Mouse (Mus musculus) cerebellum, adult 18-20 months (tissue): ENCODE data around the gene Rhox4c.
"Not testable (repeated sequence)": the region's sequence is repeated elsewhere in the genome, so short reads cannot be mapped to it uniquely, and the experiment has no call there.

ENCODE experiments used
- DNase-seq, 2 experiments: peaks; one replicate each; pipeline ENCODE4 v3.0.0; 2021

Gene Rhox4c

GRCm38 (mm10) chrX:37480037-37480436, at the start of gene Rhox4c:
TSS of gene Rhox4c (plus strand) at chrX:37480337.
- DNase-seq: not testable (repeated sequence)

DNA sequence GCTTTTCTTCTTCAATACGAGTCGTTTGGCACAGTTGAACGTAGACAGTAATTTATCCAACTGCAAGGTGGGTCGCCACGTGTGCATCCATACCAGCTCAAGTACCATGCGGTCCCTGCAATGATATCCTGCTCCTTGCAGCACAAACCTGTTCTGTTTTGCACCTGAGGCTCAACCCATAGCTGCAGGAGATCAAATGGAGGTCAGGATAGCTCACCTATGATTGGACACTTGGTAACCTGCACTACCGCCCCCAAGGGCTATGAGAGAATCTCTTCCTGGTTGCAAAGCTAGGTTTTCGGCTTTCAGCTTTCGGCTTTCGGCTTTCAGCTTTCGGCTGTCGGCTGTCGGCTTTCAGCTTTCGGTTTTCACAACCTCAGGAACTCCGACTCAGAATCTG, 47.9 kb upstream of the Rhox4c start, which contains the start of gene Rhox4b:
Gene Rhox4b, plus strand, starts transcription at position 301 of the 400 bp plus-strand sequence.
- not testable (repeated sequence) for DNase-seq

DNA sequence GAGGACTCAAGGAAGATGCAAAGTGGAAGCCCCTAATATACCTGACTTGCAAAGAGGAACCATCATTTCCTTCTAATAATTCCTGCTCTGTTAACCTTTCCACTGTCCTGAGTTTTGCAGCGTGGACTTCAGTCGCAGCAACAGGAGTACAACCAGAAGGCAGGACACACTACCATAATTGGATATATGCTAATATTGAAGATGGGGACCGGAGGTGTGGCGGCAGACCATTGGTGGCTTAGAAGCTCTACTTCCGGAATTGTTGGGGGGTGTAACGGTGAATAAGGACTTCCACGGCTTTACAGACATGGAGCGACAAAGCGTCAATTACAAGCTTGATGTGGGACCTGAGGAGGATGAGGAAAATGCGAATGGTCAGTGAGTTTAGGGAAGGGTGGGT, 26.8 kb upstream of the Rhox4c start, which contains the start of gene Rhox2c:
Gene Rhox2c, plus strand, starts transcription at position 301 of the 400 bp plus-strand sequence.
- not testable (repeated sequence) for DNase-seq

GRCm38 (mm10) chrX:37458285-37458684, 21.9 kb upstream of the Rhox4c start, which contains the start of gene Rhox3c:
TSS of gene Rhox3c (plus strand) at chrX:37458585.
- DNase-seq: not testable (repeated sequence)

DNA sequence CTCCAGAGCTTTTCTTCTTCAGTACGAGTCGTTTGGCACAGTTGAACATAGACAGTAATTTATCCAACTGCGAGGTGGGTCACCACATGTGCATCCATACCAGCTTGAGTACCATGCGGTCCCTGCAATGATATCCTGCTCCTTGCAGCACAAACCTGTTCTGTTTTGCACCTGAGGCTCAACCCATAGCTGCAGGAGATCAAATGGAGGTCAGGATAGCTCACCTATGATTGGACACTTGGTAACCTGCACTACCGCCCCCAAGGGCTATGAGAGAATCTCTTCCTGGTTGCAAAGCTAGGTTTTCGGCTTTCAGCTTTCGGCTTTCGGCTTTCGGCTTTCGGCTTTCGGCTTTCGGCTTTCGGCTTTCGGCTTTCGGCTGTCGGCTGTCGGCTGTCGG, 33.9 kb downstream of the Rhox4c start, which contains the start of gene Rhox4d:
Gene Rhox4d, plus strand, starts transcription at position 301 of the 400 bp plus-strand sequence.
- DNase-seq: not testable (repeated sequence)

- DNase-seq: not testable (repeated sequence)
Observed at GRCm38 (mm10) chrX:37530152-37530551, 50.0 kb downstream of the Rhox4c start, which contains the start of gene Rhox2e. TSS of gene Rhox2e (plus strand) at chrX:37530452.
